In the genomic region with DNA sequence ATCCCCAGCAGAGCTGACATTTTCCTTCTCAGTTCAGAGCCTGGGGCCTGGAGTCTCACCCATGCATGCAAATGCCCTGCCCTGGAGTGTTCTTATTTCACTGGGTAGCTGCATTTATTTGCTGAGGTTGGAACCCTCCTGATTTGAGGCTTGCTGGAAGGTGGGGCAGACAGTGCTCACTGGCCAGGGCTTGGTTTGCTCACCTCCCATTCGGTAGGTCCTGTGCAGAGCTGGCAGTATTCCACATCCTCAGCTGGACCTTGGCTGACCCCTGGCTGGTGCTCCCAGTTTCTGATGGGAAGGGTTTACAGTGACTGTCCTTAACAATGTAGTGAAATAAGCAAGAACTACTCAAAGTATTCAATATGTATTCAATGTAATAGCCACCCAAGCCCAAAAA, we compare ENCODE assay signal across 13 mouse cellular contexts. TPM values are rescaled to one million over a fixed set of nuclear protein-coding genes. Genes with fewer than 3 reads are reported as not detected.
DNase-seq lines count a peak whose midpoint lies in the region; ATAC-seq and TF ChIP-seq lines count a peak whose summit lies in the region.
"Not testable (repeated sequence)": the region's sequence is repeated elsewhere in the genome, so short reads cannot be mapped to it uniquely, and the experiment has no call there.
"Had no signal": no experiment of that assay in that cellular context is flagged by ENCODE, and none has a peak within 500 bp of the region (broad histone marks: within the 10 kb centered on the region; RNA-seq: fewer than 3 reads in every experiment).

No protein-coding gene starts in this region.

- not testable (repeated sequence) for H3K4me2 ChIP-seq in kidney, embryonic 15.5 days; liver, embryonic 13.5 days; lung, postnatal 0 days (replicated peaks; ENCODE audit: low read depth, low read length)

- DNase-seq in liver, embryonic 13.5 days; lung, postnatal 0 days (ENCODE audit: low spot score); thymus, adult 2 months: not testable (repeated sequence)

- H3K27me3 ChIP-seq in kidney, embryonic 15.5 days; liver, embryonic 13.5 days; lung, postnatal 0 days (replicated peaks; ENCODE audit: insufficient read depth, low read length); thymus, adult 2 months (ENCODE audit: control insufficient read depth, insufficient read depth, low read length): not testable (repeated sequence)

- not testable (repeated sequence) for H3K27ac ChIP-seq in kidney, embryonic 15.5 days; liver, embryonic 13.5 days; lung, postnatal 0 days (ENCODE audit: low read length)
- peak overlapping the region; percentile 54 for H3K27ac ChIP-seq in thymus, adult 2 months (ENCODE audit: control insufficient read depth, insufficient read depth, low read length)

- not testable (repeated sequence) for TF ChIP-seq POLR2A in thymus, adult 2 months (IDR thresholded peaks at IDR 0.05; ENCODE audit: control insufficient read depth, extremely low read depth, insufficient read depth, low read length, poor library complexity)

- not testable (repeated sequence) for TF ChIP-seq EP300 in lung, postnatal 0 days (IDR thresholded peaks at IDR 0.05)

- H3K9ac ChIP-seq in kidney, embryonic 15.5 days; liver, embryonic 13.5 days; lung, postnatal 0 days (replicated peaks; ENCODE audit: low read depth): not testable (repeated sequence)

- WGBS in kidney, embryonic 15.5 days, result 35% methylated on average over 1 of the region's 1 CpGs
- WGBS in liver, embryonic 13.5 days (ENCODE audit: insufficient replicate concordance), result 45% methylated on average over 1 of the region's 1 CpGs
- 14% methylated on average over 1 of the region's 1 CpGs for WGBS in lung, postnatal 0 days
- WGBS in thymus, adult 2 months, result 87% methylated on average over 1 of the region's 1 CpGs

- H3K4me1 ChIP-seq in kidney, embryonic 15.5 days; liver, embryonic 13.5 days (replicated peaks); lung, postnatal 0 days (ENCODE audit: insufficient read depth, low read depth, low read length); thymus, adult 2 months (replicated peaks; ENCODE audit: control insufficient read depth, insufficient read depth, low read length): not testable (repeated sequence)

- H3K36me3 ChIP-seq in kidney, embryonic 15.5 days; liver, embryonic 13.5 days; lung, postnatal 0 days (ENCODE audit: insufficient read depth, low read length); thymus, adult 2 months (ENCODE audit: control insufficient read depth, insufficient read depth, low read length): not testable (repeated sequence)

- ATAC-seq in CD4-positive, CD25-positive, alpha-beta regulatory T cell, adult 4 months, result peak; percentile 37
- peak; percentile 32 for ATAC-seq in inflammation-experienced regulatory T-cells, adult 6 months
- 0 out of 2 replicates have a peak, but pooled peaks have one; percentile 29 for ATAC-seq in kidney, embryonic 15.5 days (replicated peaks; ENCODE audit: low FRiP score)
- ATAC-seq in liver, embryonic 13.5 days (ENCODE audit: low read depth), result 0 out of 2 replicates have a peak, but pooled peaks have one; percentile 51
- peak; percentile 71 for ATAC-seq in lung, postnatal 0 days

- TF ChIP-seq CTCF in lung, postnatal 0 days (IDR thresholded peaks at IDR 0.05); thymus, adult 2 months (IDR thresholded peaks at IDR 0.05; ENCODE audit: borderline replicate concordance, control insufficient read depth, extremely low read depth, insufficient read depth, low read length, poor library complexity): not testable (repeated sequence)

- not testable (repeated sequence) for H3K9me3 ChIP-seq in kidney, embryonic 15.5 days (replicated peaks); liver, embryonic 13.5 days (replicated peaks); lung, postnatal 0 days (ENCODE audit: low read length)

- H3K4me3 ChIP-seq in kidney, embryonic 15.5 days (replicated peaks); liver, embryonic 13.5 days (replicated peaks); lung, postnatal 0 days (ENCODE audit: low read depth, low read length); thymus, adult 2 months (ENCODE audit: control insufficient read depth, insufficient read depth, low read length): not testable (repeated sequence)

RNA-seq across cellular contexts. Expression of a gene that starts 12.1 kb away (rescaled TPM):
- polyA plus RNA-seq in CD4-positive, CD25-positive, alpha-beta regulatory T cell, adult 4 months (2017; shearing (Covaris generic)), result 100 to 1,000 TPM; 248 to 283 TPM
- 100 to 1,000 TPM; 181 to 259 (median 225) TPM for polyA plus RNA-seq in inflammation-experienced regulatory T-cells, adult 6 months (2017; shearing (Covaris generic))
- 2.4 and 2.9 TPM in 2 replicates for polyA plus RNA-seq in kidney, embryonic 15.5 days (2015; fragmentation: Nextera tagmentation; extraction: Ambion mirVana)
- polyA plus RNA-seq in liver, embryonic 13.5 days (2015; fragmentation: Nextera tagmentation; extraction: Ambion mirVana), result 2.0 and 3.6 TPM in 2 replicates
- 5.0 and 7.2 TPM in 2 replicates for polyA plus RNA-seq in lung, postnatal 0 days (2015; fragmentation: Nextera tagmentation; extraction: Ambion mirVana)
- 11.4 and 11.5 TPM in 2 replicates for polyA plus RNA-seq in thymus, adult 2 months (2012; rRNA removed)

RNA-seq across cellular contexts. Expression of a gene that starts 31.9 kb away (rescaled TPM):
- 1 to 10 TPM in 1 of 2 experiments, under 1 TPM in 1; 0.39 to 1.1 TPM for polyA plus RNA-seq in CD4-positive, CD25-positive, alpha-beta regulatory T cell, adult 4 months (2017; shearing (Covaris generic))
- polyA plus RNA-seq in inflammation-experienced regulatory T-cells, adult 6 months (2017; shearing (Covaris generic)), result under 1 TPM; 0.22 to 0.59 (median 0.56) TPM
- polyA plus RNA-seq in kidney, embryonic 15.5 days (2015; fragmentation: Nextera tagmentation; extraction: Ambion mirVana), result 0.14 and 0.24 TPM in 2 replicates
- polyA plus RNA-seq in liver, embryonic 13.5 days (2015; fragmentation: Nextera tagmentation; extraction: Ambion mirVana), result 0.20 and 0.38 TPM in 2 replicates
- polyA plus RNA-seq in lung, postnatal 0 days (2015; fragmentation: Nextera tagmentation; extraction: Ambion mirVana), result 0.37 and 0.57 TPM in 2 replicates
- 0.34 and 0.47 TPM in 2 replicates for polyA plus RNA-seq in thymus, adult 2 months (2012; rRNA removed)
- polyA plus RNA-seq: forebrain, embryonic 11.5 days had no signal

RNA-seq across cellular contexts. Expression of a gene that starts 44.8 kb away (rescaled TPM):
- 1 to 10 TPM in 1 of 2 experiments, under 1 TPM in 1; 0.92 to 1.1 TPM for polyA plus RNA-seq in CD4-positive, CD25-positive, alpha-beta regulatory T cell, adult 4 months (2017; shearing (Covaris generic))
- polyA plus RNA-seq in inflammation-experienced regulatory T-cells, adult 6 months (2017; shearing (Covaris generic)), result under 1 TPM; 0.40 to 0.94 (median 0.52) TPM
- polyA plus RNA-seq in kidney, embryonic 15.5 days (2015; fragmentation: Nextera tagmentation; extraction: Ambion mirVana), result not detected in 2 replicates
- 0.05 and 0.12 TPM in 2 replicates for polyA plus RNA-seq in liver, embryonic 13.5 days (2015; fragmentation: Nextera tagmentation; extraction: Ambion mirVana)
- polyA plus RNA-seq in lung, postnatal 0 days (2015; fragmentation: Nextera tagmentation; extraction: Ambion mirVana), result 0.08 and 0.15 TPM in 2 replicates
- polyA plus RNA-seq in thymus, adult 2 months (2012; rRNA removed), result 0.46 and 0.75 TPM in 2 replicates
- polyA plus RNA-seq: embryonic facial prominence, embryonic 10.5 days; embryonic facial prominence, embryonic 12.5 days; forebrain, embryonic 11.5 days; forebrain, embryonic 13.5 days; forebrain, embryonic 15.5 days; forebrain, postnatal 0 days had no signal

RNA-seq across cellular contexts. Expression of a gene that starts 45.3 kb away (rescaled TPM):
- 100 to 1,000 TPM; 159 to 268 TPM for polyA plus RNA-seq in CD4-positive, CD25-positive, alpha-beta regulatory T cell, adult 4 months (2017; shearing (Covaris generic))
- 100 to 1,000 TPM; 121 to 163 (median 155) TPM for polyA plus RNA-seq in inflammation-experienced regulatory T-cells, adult 6 months (2017; shearing (Covaris generic))
- 0.46 and 0.53 TPM in 2 replicates for polyA plus RNA-seq in kidney, embryonic 15.5 days (2015; fragmentation: Nextera tagmentation; extraction: Ambion mirVana)
- polyA plus RNA-seq in liver, embryonic 13.5 days (2015; fragmentation: Nextera tagmentation; extraction: Ambion mirVana), result 0.54 and 0.65 TPM in 2 replicates
- polyA plus RNA-seq in lung, postnatal 0 days (2015; fragmentation: Nextera tagmentation; extraction: Ambion mirVana), result 1.6 and 3.1 TPM in 2 replicates
- polyA plus RNA-seq in thymus, adult 2 months (2012; rRNA removed), result 6.8 and 8.0 TPM in 2 replicates

RNA-seq across cellular contexts. Expression of a gene that starts 58.1 kb away (rescaled TPM):
- polyA plus RNA-seq in CD4-positive, CD25-positive, alpha-beta regulatory T cell, adult 4 months (2017; shearing (Covaris generic)), result 1 to 10 TPM; 7.0 to 8.0 TPM
- 1 to 10 TPM; 3.0 to 8.4 (median 5.0) TPM for polyA plus RNA-seq in inflammation-experienced regulatory T-cells, adult 6 months (2017; shearing (Covaris generic))
- polyA plus RNA-seq in kidney, embryonic 15.5 days (2015; fragmentation: Nextera tagmentation; extraction: Ambion mirVana), result not detected in 2 replicates
- not detected in 2 replicates for polyA plus RNA-seq in liver, embryonic 13.5 days (2015; fragmentation: Nextera tagmentation; extraction: Ambion mirVana)
- polyA plus RNA-seq in lung, postnatal 0 days (2015; fragmentation: Nextera tagmentation; extraction: Ambion mirVana), result 0.17 and 0.20 TPM in 2 replicates
- 0.31 and 0.73 TPM in 2 replicates for polyA plus RNA-seq in thymus, adult 2 months (2012; rRNA removed)
- polyA plus RNA-seq: embryonic facial prominence, embryonic 10.5 days; embryonic facial prominence, embryonic 12.5 days; embryonic facial prominence, embryonic 14.5 days; forebrain, embryonic 11.5 days; forebrain, embryonic 13.5 days; forebrain, embryonic 15.5 days; forebrain, postnatal 0 days had no signal

Comparison
In these comparisons a context has a peak if more than half of its experiments do, and no peak if none do; other contexts are left out.
1. RNA of a gene that starts 12.1 kb away (polyA plus RNA-seq): 248 to 283 TPM in CD4-positive, CD25-positive, alpha-beta regulatory T cell, adult 4 months and 181 to 259 TPM in inflammation-experienced regulatory T-cells, adult 6 months; 11.4 to 11.5 TPM in thymus, adult 2 months, 5.0 to 7.2 TPM in lung, postnatal 0 days, 2.4 to 2.9 TPM in kidney, embryonic 15.5 days and 2.0 to 3.6 TPM in liver, embryonic 13.5 days; every median in the first group is over 10 times any median in the second.
2. Peak in every context shown above with its lines, with median percentiles within 50 percentile points of each other: ATAC-seq.